Mouse (Mus musculus) midbrain, embryonic 15.5 days (tissue): Measurements from ENCODE around the gene Klhl10. TPM values are rescaled to one million over a fixed set of nuclear protein-coding genes. Genes with fewer than 3 reads are reported as not detected.

Experiments
- ATAC-seq: fragments of 200-750 bp; cut with Nextera tagmentation; replicated peaks from 2 replicates; pipeline ENCODE4 v1.8.0; 2017; ENCODE audit warnings: moderate TSS enrichment
- H3K27ac ChIP-seq: fragments of 300-500 bp; sonication (generic); 2 replicates; pipeline ENCODE4 v1.5.1; 2015; ENCODE audit warnings: mild to moderate bottlenecking, inconsistent platforms
- H3K27me3 ChIP-seq: fragments of 300-500 bp; sonication (generic); replicated peaks from 2 replicates; pipeline ENCODE4 v1.6.1; 2015; ENCODE audit warnings: inconsistent platforms
- H3K36me3 ChIP-seq: fragments of 300-500 bp; sonication (generic); replicated peaks from 2 replicates; pipeline ENCODE4 v1.6.1; 2015; ENCODE audit warnings: inconsistent platforms
- H3K4me1 ChIP-seq: fragments of 300-500 bp; sonication (generic); 2 replicates; pipeline ENCODE4 v1.6.1; 2015; ENCODE audit warnings: inconsistent platforms
- H3K4me2 ChIP-seq: fragments of 300-500 bp; sonication (generic); 2 replicates; pipeline ENCODE4 v1.6.1; 2015; ENCODE audit warnings: inconsistent platforms, mild to moderate bottlenecking, moderate library complexity
- H3K4me3 ChIP-seq: fragments of 300-500 bp; sonication (generic); 2 replicates; pipeline ENCODE4 v1.5.1; 2015; ENCODE audit warnings: mild to moderate bottlenecking, inconsistent platforms
- H3K9ac ChIP-seq: fragments of 300-500 bp; sonication (generic); 2 replicates; pipeline ENCODE4 v1.6.1; 2015; ENCODE audit warnings: mild to moderate bottlenecking, inconsistent platforms
- H3K9me3 ChIP-seq: fragments of 300-500 bp; sonication (generic); 2 replicates; pipeline ENCODE4 v1.6.1; 2016; ENCODE audit warnings: inconsistent platforms
- whole genome bisulfite sequencing: fragments of 180-500 bp; shearing (Covaris S2); methylation state at CpG from one replicate; pipeline ENCODE4 v1.1.7; 2015; ENCODE audit warnings: mixed read lengths; 5-methylcytosine and 5-hydroxymethylcytosine counted together
- polyA plus RNA-seq: library from polyadenylated mRNA; unstranded; fragments of >200 nt; fragmentation: Nextera tagmentation; extraction: Ambion mirVana; gene quantifications from 2 replicates; pipeline ENCODE4 v1.2.1, GENCODE M21; 2015

Gene Klhl10
- polyA plus RNA-seq, 1 experiment from 2014 or later, result 1.1 TPM

- no peaks in the 10 kb centered on the region for H3K27me3 ChIP-seq
Measured at GRCm38 (mm10) chr11:100479152-100479551, 37.4 kb downstream of the Klhl10 start.

GRCm38 (mm10) chr11:100484461-100484860 lies 42.7 kb downstream of the Klhl10 start:
- Histone ChIP-seq H3K4me1 (no peaks in the 10 kb centered on the region), H3K4me3 (no peak overlapping the region), H3K27ac (no peak overlapping the region), H3K9me3 (no peaks in the 10 kb centered on the region), H3K4me2 (no peak overlapping the region), H3K9ac (no peak overlapping the region), H3K27me3 (no peaks in the 10 kb centered on the region), H3K36me3 (peaks cover 66% of the 10 kb centered on the region)
- ATAC-seq, result no peak
- WGBS, result 99% methylated on average over 3 of the region's 3 CpGs

More at GRCm38 (mm10) chr11:100479152-100479551, 37.4 kb downstream of the Klhl10 start:
- H3K36me3 ChIP-seq, result peaks cover 55% of the 10 kb centered on the region
- no peaks in the 10 kb centered on the region for H3K4me1 ChIP-seq
- H3K4me3 ChIP-seq, result no peak overlapping the region
- 94% methylated on average over 7 of the region's 7 CpGs for WGBS
- no peak overlapping the region for H3K4me2 ChIP-seq
- H3K9ac ChIP-seq, result no peak overlapping the region
- no peak overlapping the region for H3K27ac ChIP-seq
- no peaks in the 10 kb centered on the region for H3K9me3 ChIP-seq
- no peak for ATAC-seq

DNA sequence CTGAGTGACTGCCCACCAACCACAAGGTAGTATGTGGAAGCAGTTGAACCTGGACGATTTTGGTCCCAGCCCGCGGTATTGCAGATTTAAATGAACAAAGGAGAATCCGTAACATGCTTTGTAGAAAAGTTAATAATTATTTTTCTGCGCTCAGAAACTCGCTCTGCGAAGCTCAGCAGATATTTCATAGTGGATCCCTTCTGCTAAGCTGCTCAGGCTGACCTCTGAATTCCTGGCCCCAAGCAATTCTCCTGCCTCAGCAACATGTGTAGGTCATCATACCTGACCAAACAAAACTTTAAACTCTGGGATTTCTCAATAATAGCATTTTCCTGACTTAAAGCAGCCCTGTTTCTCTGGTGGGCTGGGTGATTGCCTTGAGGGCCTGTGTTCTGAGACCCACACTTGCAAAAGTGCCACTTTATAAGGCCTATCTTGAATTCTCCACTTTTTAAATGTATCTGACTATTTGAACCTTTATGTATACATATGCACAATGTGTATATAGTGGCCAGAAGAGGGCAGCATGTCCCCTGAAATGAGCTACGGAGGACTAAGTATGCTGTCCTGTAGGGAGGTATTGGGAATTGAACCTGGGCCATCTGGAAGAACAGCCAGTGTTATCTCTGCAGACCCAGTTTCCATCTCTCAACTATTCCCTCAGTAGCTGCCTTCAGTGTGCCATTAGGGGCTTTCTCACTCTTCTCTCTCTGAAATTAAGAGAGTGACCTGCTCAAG lies 44.3 kb downstream of the Klhl10 start:
- H3K9ac ChIP-seq, result no peak overlapping the region
- no peaks in the 10 kb centered on the region for H3K4me1 ChIP-seq
- no peak overlapping the region for H3K4me2 ChIP-seq
- peaks cover 68% of the 10 kb centered on the region for H3K36me3 ChIP-seq
- no peak for ATAC-seq
- 86% methylated on average over 8 of the region's 8 CpGs for WGBS
- H3K9me3 ChIP-seq, result no peaks in the 10 kb centered on the region
- H3K27me3 ChIP-seq, result no peaks in the 10 kb centered on the region
- no peak overlapping the region for H3K27ac ChIP-seq
- H3K4me3 ChIP-seq, result no peak overlapping the region

GRCm38 (mm10) chr11:100490951-100491350 lies 49.2 kb downstream of the Klhl10 start:
- Histone ChIP-seq H3K4me1 (no peaks in the 10 kb centered on the region), H3K4me2 (no peak overlapping the region), H3K27me3 (no peaks in the 10 kb centered on the region), H3K9ac (no peak overlapping the region), H3K4me3 (no peak overlapping the region), H3K27ac (no peak overlapping the region), H3K36me3 (peaks cover 67% of the 10 kb centered on the region), H3K9me3 (no peaks in the 10 kb centered on the region)
- no peak for ATAC-seq
- WGBS, result 89% methylated on average over 6 of the region's 6 CpGs

- no peaks in the 10 kb centered on the region for H3K9me3 ChIP-seq
- 94% methylated on average over 12 of the region's 12 CpGs for WGBS
- H3K27me3 ChIP-seq, result no peaks in the 10 kb centered on the region
- no peak for ATAC-seq
- peaks cover 83% of the 10 kb centered on the region for H3K36me3 ChIP-seq
- H3K9ac ChIP-seq, result no peak overlapping the region
- H3K4me1 ChIP-seq, result no peaks in the 10 kb centered on the region
- no peak overlapping the region for H3K4me3 ChIP-seq
- H3K4me2 ChIP-seq, result no peak overlapping the region
- H3K27ac ChIP-seq, result no peak overlapping the region
Measured at GRCm38 (mm10) chr11:100493771-100494170, 52.1 kb downstream of the Klhl10 start.

GRCm38 (mm10) chr11:100500241-100500640 lies 58.5 kb downstream of the Klhl10 start:
- no peak overlapping the region for H3K4me2 ChIP-seq
- H3K9me3 ChIP-seq, result no peaks in the 10 kb centered on the region
- H3K27me3 ChIP-seq, result no peaks in the 10 kb centered on the region
- WGBS, result 71% methylated on average over 3 of the region's 3 CpGs
- no peak overlapping the region for H3K9ac ChIP-seq
- H3K36me3 ChIP-seq, result peaks cover 69% of the 10 kb centered on the region
- no peak for ATAC-seq
- H3K4me3 ChIP-seq, result no peak overlapping the region
- H3K27ac ChIP-seq, result no peak overlapping the region
- H3K4me1 ChIP-seq, result peaks cover 6% of the 10 kb centered on the region; the same call in 1 of the 2 replicates

- no peak for ATAC-seq
- Histone ChIP-seq H3K27ac (no peak overlapping the region), H3K4me2 (no peak overlapping the region), H3K4me3 (no peak overlapping the region), H3K9me3 (no peaks in the 10 kb centered on the region), H3K4me1 (peaks cover 6% of the 10 kb centered on the region; the same call in 1 of the 2 replicates), H3K36me3 (peaks cover 70% of the 10 kb centered on the region), H3K9ac (no peak overlapping the region), H3K27me3 (no peaks in the 10 kb centered on the region)
- 56% methylated on average over 7 of the region's 7 CpGs for WGBS
Measured at GRCm38 (mm10) chr11:100500651-100501050, 58.9 kb downstream of the Klhl10 start.

GRCm38 (mm10) chr11:100501321-100501720 lies 59.6 kb downstream of the Klhl10 start:
- H3K4me2 ChIP-seq, result no peak overlapping the region
- H3K4me1 ChIP-seq, result peaks cover 6% of the 10 kb centered on the region; the same call in 1 of the 2 replicates
- H3K4me3 ChIP-seq, result no peak overlapping the region
- peak overlapping the region; percentile 12; the same call in 1 of the 2 replicates for H3K27ac ChIP-seq
- 14% methylated on average over 6 of the region's 6 CpGs for WGBS
- no peaks in the 10 kb centered on the region for H3K27me3 ChIP-seq
- ATAC-seq, result no peak
- H3K9me3 ChIP-seq, result no peaks in the 10 kb centered on the region
- peaks cover 63% of the 10 kb centered on the region for H3K36me3 ChIP-seq
- H3K9ac ChIP-seq, result no peak overlapping the region

GRCm38 (mm10) chr11:100504990-100505660 lies 63.4 kb downstream of the Klhl10 start:
- WGBS, result 94% methylated on average over 12 of the region's 12 CpGs
- Histone ChIP-seq H3K27ac (no peak overlapping the region), H3K27me3 (no peaks in the 10 kb centered on the region), H3K36me3 (peaks cover 58% of the 10 kb centered on the region), H3K4me2 (no peak overlapping the region), H3K9me3 (no peaks in the 10 kb centered on the region), H3K4me3 (no peak overlapping the region), H3K4me1 (peaks cover 6% of the 10 kb centered on the region; the same call in 1 of the 2 replicates), H3K9ac (no peak overlapping the region)
- ATAC-seq, result no peak

DNA sequence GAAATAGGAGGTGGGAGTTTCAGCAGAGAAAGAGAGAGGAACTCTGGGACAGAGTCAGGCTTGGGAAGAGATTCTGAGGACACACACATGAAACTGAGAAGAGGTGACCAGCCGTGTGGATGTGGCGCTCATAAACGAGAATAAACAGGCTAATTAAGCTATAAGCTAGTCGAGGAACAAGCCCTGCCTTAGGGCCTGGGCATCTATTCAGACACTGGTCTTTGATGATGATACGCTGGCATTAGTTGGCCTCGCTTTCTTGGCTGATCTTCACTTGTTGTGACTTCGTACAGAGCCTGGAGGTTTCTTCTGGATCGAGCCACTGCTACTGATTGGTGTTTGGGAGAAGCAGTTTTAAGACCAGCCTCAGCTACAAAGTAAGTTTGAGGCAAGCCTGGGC lies 64.3 kb downstream of the Klhl10 start:
- Histone ChIP-seq H3K27ac (no peak overlapping the region), H3K9ac (no peak overlapping the region), H3K9me3 (no peaks in the 10 kb centered on the region), H3K36me3 (peaks cover 61% of the 10 kb centered on the region), H3K4me3 (no peak overlapping the region), H3K4me1 (peaks cover 6% of the 10 kb centered on the region; the same call in 1 of the 2 replicates), H3K4me2 (no peak overlapping the region), H3K27me3 (no peaks in the 10 kb centered on the region)
- 93% methylated on average over 8 of the region's 8 CpGs for WGBS
- no peak for ATAC-seq
